Mouse (Mus musculus): Measurements from ENCODE around the gene Qpctl.

GRCm38 (mm10) chr7:19095751-19096110, 53.4 kb downstream of the Qpctl start:
- no peak for TF ChIP-seq CTCF (IDR thresholded peaks at IDR 0.05; ENCODE audit: borderline replicate concordance, insufficient read depth, low read depth, low read length)
- no peak for TF ChIP-seq POLR2A (IDR thresholded peaks at IDR 0.05; ENCODE audit: borderline replicate concordance, insufficient read depth, low read length)

All from cerebellum, adult 2 months (tissue).